Mouse (Mus musculus): Measurements from ENCODE around the gene Lrrc8d.

Lrrc8d gene

GRCm38 (mm10) chr5:105822521-105823498, 123.0 kb downstream of the Lrrc8d start:
- no peak for DNase-seq

- DNase-seq = no peak
These were observed 124.5 kb downstream of the Lrrc8d start for GRCm38 (mm10) chr5:105824282-105824681.

GRCm38 (mm10) chr5:105824827-105825226, 125.1 kb downstream of the Lrrc8d start:
- no peak for DNase-seq

- no peak for DNase-seq
These were observed 127.2 kb downstream of the Lrrc8d start for GRCm38 (mm10) chr5:105826916-105827510.

- no peak for DNase-seq
These were observed 128.3 kb downstream of the Lrrc8d start for GRCm38 (mm10) chr5:105828050-105828449.

- peak; percentile 75 for DNase-seq
These were observed 129.3 kb downstream of the Lrrc8d start for GRCm38 (mm10) chr5:105829008-105829586.

GRCm38 (mm10) chr5:105832140-105832539, 132.4 kb downstream of the Lrrc8d start:
- DNase-seq = peak; percentile 54

GRCm38 (mm10) chr5:105833923-105834322, 134.2 kb downstream of the Lrrc8d start:
- DNase-seq = no peak

GRCm38 (mm10) chr5:105836006-105836405, 136.2 kb downstream of the Lrrc8d start:
- DNase-seq = peak; percentile 74

- DNase-seq = no peak
These were observed 140.1 kb downstream of the Lrrc8d start for GRCm38 (mm10) chr5:105839740-105840310.

- DNase-seq = no peak
These were observed 144.4 kb downstream of the Lrrc8d start for GRCm38 (mm10) chr5:105844044-105844753.

- no peak for DNase-seq
These were observed 145.3 kb downstream of the Lrrc8d start for GRCm38 (mm10) chr5:105845041-105845440.

GRCm38 (mm10) chr5:105847726-105848125, 148.0 kb downstream of the Lrrc8d start:
- DNase-seq = no peak

GRCm38 (mm10) chr5:105849222-105849621, 149.5 kb downstream of the Lrrc8d start:
- DNase-seq = no peak

GRCm38 (mm10) chr5:105849643-105850042, 149.9 kb downstream of the Lrrc8d start:
- DNase-seq = no peak

GRCm38 (mm10) chr5:105853271-105853670, 153.5 kb downstream of the Lrrc8d start:
- no peak for DNase-seq

GRCm38 (mm10) chr5:105857486-105857885, 157.7 kb downstream of the Lrrc8d start:
- DNase-seq = no peak

GRCm38 (mm10) chr5:105858754-105859694, 159.3 kb downstream of the Lrrc8d start:
- DNase-seq = no peak

GRCm38 (mm10) chr5:105859716-105860460, 160.1 kb downstream of the Lrrc8d start:
- DNase-seq = no peak

GRCm38 (mm10) chr5:105860461-105860835, 160.7 kb downstream of the Lrrc8d start:
- no peak for DNase-seq

- DNase-seq = no peak
These were observed 161.8 kb downstream of the Lrrc8d start for GRCm38 (mm10) chr5:105861616-105862015.

All from kidney, adult 11 months (tissue).